Mouse (Mus musculus): ENCODE measurements around the gene Anp32e.

GRCm38 (mm10) chr3:95894317-95895160 is 34.5 kb upstream of the Anp32e start:
- TF ChIP-seq CTCF (IDR thresholded peaks at IDR 0.05; ENCODE audit: low read depth, low read length) = no peak
- no peak for TF ChIP-seq GATA1 (IDR thresholded peaks at IDR 0.05; ENCODE audit: borderline replicate concordance, low read length)
- no peak for TF ChIP-seq TAL1 (conservative IDR thresholded peaks at IDR 0.05; ENCODE audit: low read depth, low read length)
- no peak for TF ChIP-seq POLR2AphosphoS5 (IDR thresholded peaks at IDR 0.05; ENCODE audit: insufficient replicate concordance, low read depth, low read length)
